In the genomic region with DNA sequence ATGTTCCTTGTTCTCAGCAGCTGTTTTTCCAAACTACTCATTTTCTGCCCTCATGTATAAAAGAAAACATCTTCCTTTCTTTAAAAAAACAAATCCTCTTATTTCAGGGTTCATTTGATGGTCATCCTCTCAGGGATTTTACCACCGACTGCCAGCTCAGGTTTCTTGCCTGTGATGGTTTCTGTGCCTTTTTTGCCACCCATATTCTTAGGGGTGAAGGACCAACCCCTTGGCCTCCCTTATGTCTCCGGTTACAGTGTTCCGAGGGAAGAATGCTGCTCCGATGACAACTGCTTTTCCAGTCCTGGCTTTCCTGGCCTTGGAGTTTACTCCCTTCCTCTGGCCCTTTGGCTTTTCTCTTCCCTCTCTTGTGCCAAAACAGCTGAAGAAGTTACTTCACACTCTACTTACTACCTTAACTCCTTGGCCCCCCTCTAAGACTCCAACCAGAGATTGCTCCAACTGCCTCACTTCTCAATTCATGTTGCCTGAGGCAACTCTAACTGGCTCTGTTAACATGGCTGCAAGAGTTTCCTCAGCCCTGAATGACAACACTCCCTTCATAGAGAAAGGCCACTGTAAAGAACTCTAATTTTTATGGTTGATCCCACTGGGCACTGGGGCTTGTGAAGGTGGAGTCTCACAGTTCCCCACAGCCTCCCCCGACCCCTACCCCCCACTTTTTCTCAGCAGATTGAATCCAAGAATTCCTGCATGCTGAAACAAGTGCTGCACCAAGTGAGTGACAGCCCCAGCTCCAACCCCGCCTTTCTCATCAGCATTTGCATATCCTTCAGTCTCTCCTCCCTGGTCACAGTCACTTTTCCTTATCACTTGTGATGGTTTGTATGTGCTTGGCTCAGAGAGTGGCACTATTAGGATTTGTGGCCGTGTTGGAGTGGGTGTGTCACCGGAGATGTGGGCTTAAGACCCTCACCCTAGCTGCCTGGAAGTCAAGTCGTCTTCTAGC, we compare ENCODE assay signal across 9 mouse cellular contexts. TPM values are rescaled to one million over a fixed set of nuclear protein-coding genes. Genes with fewer than 3 reads are reported as not detected.
DNase-seq lines count a peak whose midpoint lies in the region; ATAC-seq and TF ChIP-seq lines count a peak whose summit lies in the region.
"Had no signal": no experiment of that assay in that cellular context is flagged by ENCODE, and none has a peak within 500 bp of the region (broad histone marks: within the 10 kb centered on the region; RNA-seq: fewer than 3 reads in every experiment).

No protein-coding gene starts in this region.

- TF ChIP-seq POLR2A in MEL (IDR thresholded peaks at IDR 0.05; ENCODE audit: control insufficient read depth in 1 of 2, insufficient read depth in 1 of 2, low read depth in 1 of 2, low read length in 2 of 2, poor library complexity in 1 of 2) = no peak

- no peak for TF ChIP-seq EP300 in MEL (IDR thresholded peaks at IDR 0.05; ENCODE audit: low read depth in 1 of 2, low read length in 2 of 2)

- H3K4me2 ChIP-seq in hindbrain, embryonic 14.5 days (replicated peaks) = no peak overlapping the region
- H3K4me2 ChIP-seq in embryonic facial prominence, embryonic 15.5 days (replicated peaks) = peak overlapping the region; percentile 29; the same call in 1 of the 2 replicates

- peaks cover 19% of the 10 kb centered on the region for H3K79me2 ChIP-seq in MEL (ENCODE audit: control insufficient read depth, insufficient read depth, low read length, poor library complexity)

- H3K9ac ChIP-seq in hindbrain, embryonic 14.5 days = no peak overlapping the region
- no peak overlapping the region for H3K9ac ChIP-seq in MEL (ENCODE audit: control insufficient read depth, low read depth, low read length, poor library complexity, severe bottlenecking)
- H3K9ac ChIP-seq in embryonic facial prominence, embryonic 15.5 days = no peak overlapping the region

- peaks cover 41% of the 10 kb centered on the region for H3K4me1 ChIP-seq in hindbrain, embryonic 10.5 days (replicated peaks)
- peaks cover 10% of the 10 kb centered on the region for H3K4me1 ChIP-seq in hindbrain, embryonic 14.5 days (replicated peaks; ENCODE audit: control insufficient read depth, insufficient read depth, low read length)
- peaks cover 3 to 27% of the 10 kb centered on the region in 2 experiments for H3K4me1 ChIP-seq in MEL (ENCODE audit: control insufficient read depth in 1 of 2, insufficient read depth in 2 of 2, low read length in 2 of 2)
- H3K4me1 ChIP-seq in embryonic facial prominence, embryonic 15.5 days = peaks cover 34% of the 10 kb centered on the region

- H3K27me3 ChIP-seq in hindbrain, embryonic 10.5 days (ENCODE audit: insufficient read depth, poor library complexity, severe bottlenecking) = no peaks in the 10 kb centered on the region
- H3K27me3 ChIP-seq in hindbrain, embryonic 14.5 days (ENCODE audit: control insufficient read depth, insufficient read depth, low read length) = no peaks in the 10 kb centered on the region
- H3K27me3 ChIP-seq in MEL (ENCODE audit: control insufficient read depth in 1 of 2, insufficient read depth in 2 of 2, low read length in 2 of 2) = no peaks in the 10 kb centered on the region
- H3K27me3 ChIP-seq in embryonic facial prominence, embryonic 15.5 days = no peaks in the 10 kb centered on the region

- 0 out of 2 replicates have a peak overlapping the region, but pooled peaks have one; percentile 29 for H3K27ac ChIP-seq in hindbrain, embryonic 10.5 days
- no peak overlapping the region; the same call in 1 of the 2 replicates for H3K27ac ChIP-seq in hindbrain, embryonic 14.5 days
- no peak overlapping the region for H3K27ac ChIP-seq in MEL (ENCODE audit: control insufficient read depth, low read depth, low read length)
- H3K27ac ChIP-seq in embryonic facial prominence, embryonic 15.5 days (replicated peaks) = peak overlapping the region; percentile 78
- H3K27ac ChIP-seq: left cerebral cortex, adult 2 months had no signal

- TF ChIP-seq RAD21 in MEL (IDR thresholded peaks at IDR 0.05; ENCODE audit: low read depth, low read length) = no peak

- H3K36me3 ChIP-seq in hindbrain, embryonic 10.5 days = peaks cover 52% of the 10 kb centered on the region
- peaks cover 40% of the 10 kb centered on the region for H3K36me3 ChIP-seq in hindbrain, embryonic 14.5 days (replicated peaks; ENCODE audit: control insufficient read depth, insufficient read depth)
- H3K36me3 ChIP-seq in MEL (ENCODE audit: control insufficient read depth in 1 of 2, insufficient read depth in 2 of 2, low read length in 2 of 2) = peaks cover 6% of the 10 kb centered on the region in 2 experiments
- peaks cover 13% of the 10 kb centered on the region; the same call in 1 of the 2 replicates for H3K36me3 ChIP-seq in embryonic facial prominence, embryonic 15.5 days

- no peak for DNase-seq in hindbrain, embryonic 10.5 days (ENCODE audit: low spot score)
- DNase-seq in hindbrain, embryonic 14.5 days (ENCODE audit: low spot score) = no peak
- DNase-seq in MEL (ENCODE audit: low read depth, low spot score) (peak; percentile 64), liver (peak; percentile 39)
- DNase-seq in frontal cortex, postnatal 36 days (ENCODE audit: low spot score in 2 of 2) = no peak
- no peak for DNase-seq in cerebellum, adult 9-10 months
- no peak for DNase-seq in right cerebral cortex, postnatal 14 days

- 66% methylated on average over 9 of the region's 9 CpGs for WGBS in hindbrain, embryonic 10.5 days
- 76% methylated on average over 9 of the region's 9 CpGs for WGBS in hindbrain, embryonic 14.5 days
- WGBS in embryonic facial prominence, embryonic 15.5 days = 38% methylated on average over 9 of the region's 9 CpGs

- no peak for TF ChIP-seq CTCF in MEL (IDR thresholded peaks at IDR 0.05 in 2 of 3, conservative IDR thresholded peaks at IDR 0.05 in 1 of 3; ENCODE audit: control insufficient read depth in 1 of 3, insufficient read depth in 1 of 3, low read depth in 2 of 3, low read length in 3 of 3, poor library complexity in 1 of 3, severe bottlenecking in 1 of 3)

- no peak overlapping the region for H3K4me3 ChIP-seq in hindbrain, embryonic 10.5 days
- no peak overlapping the region for H3K4me3 ChIP-seq in hindbrain, embryonic 14.5 days (replicated peaks; ENCODE audit: low read length)
- H3K4me3 ChIP-seq in MEL (ENCODE audit: control insufficient read depth in 1 of 2, insufficient read depth in 1 of 2, low read depth in 2 of 2, low read length in 2 of 2) = no peak overlapping the region
- no peak overlapping the region for H3K4me3 ChIP-seq in embryonic facial prominence, embryonic 15.5 days (replicated peaks)
- H3K4me3 ChIP-seq: left cerebral cortex, adult 2 months had no signal

- no peak for ATAC-seq in hindbrain, embryonic 14.5 days (ENCODE audit: low FRiP score)
- ATAC-seq in embryonic facial prominence, embryonic 15.5 days (ENCODE audit: insufficient number of reproducible peaks, low FRiP score, low TSS enrichment, low read depth) = no peak

- no peaks in the 10 kb centered on the region for H3K9me3 ChIP-seq in hindbrain, embryonic 10.5 days
- H3K9me3 ChIP-seq in hindbrain, embryonic 14.5 days (ENCODE audit: control insufficient read depth, low read length) = no peaks in the 10 kb centered on the region
- H3K9me3 ChIP-seq in MEL (replicated peaks; ENCODE audit: insufficient read depth, low read length) = no peaks in the 10 kb centered on the region
- no peaks in the 10 kb centered on the region for H3K9me3 ChIP-seq in embryonic facial prominence, embryonic 15.5 days (replicated peaks)

TF ChIP-seq in MEL, 35 proteins besides CTCF, POLR2A, EP300 and RAD21:
- TF ChIP-seq MXI1 (IDR thresholded peaks at IDR 0.05; ENCODE audit: low read depth, low read length) (no peak), USF2 (IDR thresholded peaks at IDR 0.05; ENCODE audit: borderline replicate concordance in 1 of 2, insufficient read depth in 1 of 2, low read depth in 1 of 2, low read length in 2 of 2) (no peak), GATA1 (IDR thresholded peaks at IDR 0.05; ENCODE audit: low read depth, low read length) (0 out of 2 replicates have a peak, but pooled peaks have one; percentile 3)

RNA-seq across cellular contexts. Expression of gene Smim4, which starts 3.4 kb away (rescaled TPM):
- polyA plus RNA-seq in hindbrain, embryonic 10.5 days (2016; fragmentation: Nextera tagmentation; extraction: Ambion mirVana) = 67.8 and 74.2 TPM in 2 replicates
- 55.5 and 77.7 TPM in 2 replicates for polyA plus RNA-seq in hindbrain, embryonic 14.5 days (2014; fragmentation: Nextera tagmentation; extraction: Ambion mirVana)
- total RNA-seq in MEL (2012; rRNA removed) = 78.8 and 122 TPM in 2 replicates
- 10 to 100 TPM in 1 of 2 experiments, not detected in 1; 87.8 TPM for polyA plus RNA-seq in MEL (2012; ENCODE audit: insufficient read depth in 1 of 2, insufficient read length in 2 of 2, low read depth in 1 of 2, low replicate concordance in 2 of 2, missing spikeins in 1 of 2)
- 61.3 and 67.3 TPM in 2 replicates for polyA plus RNA-seq in embryonic facial prominence, embryonic 15.5 days (2015; fragmentation: Nextera tagmentation; extraction: Ambion mirVana)

RNA-seq across cellular contexts. Expression of gene Nt5dc2, which starts 5.5 kb away (rescaled TPM):
- polyA plus RNA-seq in hindbrain, embryonic 10.5 days (2016; fragmentation: Nextera tagmentation; extraction: Ambion mirVana) = 610 and 619 TPM in 2 replicates
- 260 and 277 TPM in 2 replicates for polyA plus RNA-seq in hindbrain, embryonic 14.5 days (2014; fragmentation: Nextera tagmentation; extraction: Ambion mirVana)
- total RNA-seq in MEL (2012; rRNA removed) = 168 and 172 TPM in 2 replicates
- polyA plus RNA-seq in MEL (2012; ENCODE audit: insufficient read depth in 1 of 2, insufficient read length in 2 of 2, low read depth in 1 of 2, low replicate concordance in 2 of 2, missing spikeins in 1 of 2) = 100 to 1,000 TPM; 291 to 349 TPM
- polyA plus RNA-seq in embryonic facial prominence, embryonic 15.5 days (2015; fragmentation: Nextera tagmentation; extraction: Ambion mirVana) = 393 and 421 TPM in 2 replicates

RNA-seq across cellular contexts. Expression of gene Stab1, which starts 43.0 kb away (rescaled TPM):
- polyA plus RNA-seq in hindbrain, embryonic 10.5 days (2016; fragmentation: Nextera tagmentation; extraction: Ambion mirVana) = 23.0 and 25.7 TPM in 2 replicates
- polyA plus RNA-seq in hindbrain, embryonic 14.5 days (2014; fragmentation: Nextera tagmentation; extraction: Ambion mirVana) = 17.9 and 27.6 TPM in 2 replicates
- total RNA-seq in MEL (2012; rRNA removed) = 0.15 TPM in 1 of 2 replicates, not detected in the other
- polyA plus RNA-seq in MEL (2012; ENCODE audit: insufficient read depth in 1 of 2, insufficient read length in 2 of 2, low read depth in 1 of 2, low replicate concordance in 2 of 2, missing spikeins in 1 of 2) = under 1 TPM in 1 of 2 experiments, not detected in 1; 0.40 TPM
- 50.6 and 66.2 TPM in 2 replicates for polyA plus RNA-seq in embryonic facial prominence, embryonic 15.5 days (2015; fragmentation: Nextera tagmentation; extraction: Ambion mirVana)

Comparison
In these comparisons a context has a peak if more than half of its experiments do, and no peak if none do; other contexts are left out.
1. H3K27ac ChIP-seq: peak in hindbrain, embryonic 10.5 days (single experiment) and embryonic facial prominence, embryonic 15.5 days (single experiment); none in hindbrain, embryonic 14.5 days (single experiment) and MEL (single experiment).
2. DNase-seq: peak in MEL (single experiment) and liver (single experiment); none in hindbrain, embryonic 10.5 days (single experiment), hindbrain, embryonic 14.5 days (single experiment), frontal cortex, postnatal 36 days (0 of 2), cerebellum, adult 9-10 months (single experiment) and right cerebral cortex, postnatal 14 days (single experiment).
3. RNA of gene Stab1, which starts 43.0 kb away (polyA plus RNA-seq): 50.6 to 66.2 TPM in embryonic facial prominence, embryonic 15.5 days, 17.9 to 27.6 TPM in hindbrain, embryonic 14.5 days and 23.0 to 25.7 TPM in hindbrain, embryonic 10.5 days; 0.40 TPM in MEL; every median in the first group is over 10 times any median in the second.